Mouse (Mus musculus) kidney, adult 2 months (tissue): ENCODE measurements around the gene Il11. TPM values are rescaled to one million over a fixed set of nuclear protein-coding genes. Genes with fewer than 3 reads are reported as not detected.

Source experiments
- DNase-seq: peaks from one replicate; pipeline ENCODE4 v3.0.0; 2021
- H3K27ac ChIP-seq: fragments of 200-500 bp; 2 replicates; pipeline ENCODE4 v1.5.1; 2012; ENCODE audit warnings: low read depth, low read length, control low read depth, inconsistent platforms; ENCODE audit not compliant: insufficient read depth
- H3K27me3 ChIP-seq: fragments of 200-500 bp; replicated peaks from 2 replicates; pipeline ENCODE4 v1.6.1; 2012; ENCODE audit warnings: mild to moderate bottlenecking, moderate library complexity, low read length, inconsistent platforms; ENCODE audit not compliant: control insufficient read depth, insufficient read depth
- H3K36me3 ChIP-seq: fragments of 200-500 bp; 2 replicates; pipeline ENCODE4 v1.6.1; 2012; ENCODE audit warnings: mild to moderate bottlenecking, moderate library complexity, low read length, inconsistent platforms; ENCODE audit not compliant: control insufficient read depth, insufficient read depth
- H3K4me1 ChIP-seq: fragments of 200-500 bp; 2 replicates; pipeline ENCODE4 v1.6.1; 2011; ENCODE audit warnings: low read length; ENCODE audit not compliant: control insufficient read depth, insufficient read depth
- H3K4me3 ChIP-seq: fragments of 200-500 bp; 2 replicates; pipeline ENCODE4 v1.5.1; 2011; ENCODE audit warnings: mild to moderate bottlenecking, low read depth, low read length, control low read depth; ENCODE audit not compliant: insufficient read depth
- CTCF ChIP-seq: fragments of 200-500 bp; conservative IDR thresholded peaks from 2 replicates; pipeline ENCODE4 v1.5.1; 2011; ENCODE audit warnings: low read depth, mild to moderate bottlenecking, control low read depth, low read length, moderate library complexity, mixed read lengths; ENCODE audit not compliant: insufficient read depth, insufficient read length
- POLR2A ChIP-seq: fragments of 200-500 bp; IDR thresholded peaks from one replicate; pipeline ENCODE4 v1.6.1; 2011; ENCODE audit warnings: low read depth, low read length, control low read depth
- WGBS: fragments of 180-500 bp; shearing (Covaris S2); methylation state at CpG from one replicate; pipeline ENCODE4 v1.1.7; 2018; 5-methylcytosine and 5-hydroxymethylcytosine counted together
- polyA plus RNA-seq: library from polyadenylated mRNA; depleted of rRNA; stranded (reverse); fragments of >200 nt; gene quantifications from 2 replicates; pipeline ENCODE4 v1.2.3, GENCODE M21; 2012

Gene Il11
- polyA plus RNA-seq, 1 experiment: 0.13 TPM

- Histone ChIP-seq H3K36me3 (no peaks in the 10 kb centered on the region; the same call in 1 of the 2 replicates), H3K4me3 (no peak overlapping the region), H3K4me1 (peaks cover 5% of the 10 kb centered on the region; the same call in 1 of the 2 replicates), H3K27ac (no peak overlapping the region), H3K27me3 (no peaks in the 10 kb centered on the region)
- DNase-seq: no peak
- TF ChIP-seq POLR2A: no peak
- no peak for TF ChIP-seq CTCF
- WGBS: 79% methylated on average over 9 of the region's 9 CpGs
Observed at GRCm38 (mm10) chr7:4747156-4747899, 35.3 kb downstream of the Il11 start.

- DNase-seq: no peak
- no peak for TF ChIP-seq POLR2A
- TF ChIP-seq CTCF: no peak
- 90% methylated on average over 22 of the region's 22 CpGs for WGBS
- H3K27me3 ChIP-seq: no peaks in the 10 kb centered on the region
- no peak overlapping the region for H3K27ac ChIP-seq
- no peaks in the 10 kb centered on the region; the same call in 1 of the 2 replicates for H3K36me3 ChIP-seq
- H3K4me3 ChIP-seq: no peak overlapping the region
- peaks cover under 1% of the 10 kb centered on the region; the same call in 1 of the 2 replicates for H3K4me1 ChIP-seq
Observed at GRCm38 (mm10) chr7:4746326-4746980, 36.2 kb downstream of the Il11 start.

DNA sequence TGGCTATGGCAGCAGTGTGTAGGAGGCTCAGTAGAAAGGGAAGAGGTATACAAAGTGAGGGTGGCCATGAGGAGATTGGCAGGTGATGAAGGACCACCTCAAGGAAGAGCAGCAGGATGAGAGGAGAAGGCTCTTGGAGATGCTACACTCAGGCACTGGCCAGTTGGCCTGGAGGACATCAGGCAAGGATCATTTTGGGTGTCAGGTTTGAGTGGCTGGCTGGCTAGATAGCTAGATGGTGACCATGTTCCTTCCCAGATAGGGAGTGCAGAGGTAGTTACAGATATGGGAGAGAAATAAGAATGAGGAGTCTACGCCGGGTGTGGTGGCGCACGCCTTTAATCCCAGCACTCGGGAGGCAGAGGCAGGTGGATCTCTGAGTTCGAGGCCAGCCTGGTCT, 37.8 kb downstream of the Il11 start:
- DNase-seq: no peak
- Histone ChIP-seq H3K27me3 (no peaks in the 10 kb centered on the region), H3K4me3 (no peak overlapping the region), H3K27ac (no peak overlapping the region), H3K4me1 (peaks cover 3% of the 10 kb centered on the region; the same call in 1 of the 2 replicates), H3K36me3 (no peaks in the 10 kb centered on the region; the same call in 1 of the 2 replicates)
- TF ChIP-seq POLR2A (no peak), CTCF (no peak)
- 96% methylated on average over 6 of the region's 6 CpGs for WGBS

- no peak for DNase-seq
- no peak for TF ChIP-seq CTCF
- no peak for TF ChIP-seq POLR2A
- Histone ChIP-seq H3K27ac (no peak overlapping the region), H3K36me3 (no peaks in the 10 kb centered on the region; the same call in 1 of the 2 replicates), H3K4me3 (no peak overlapping the region), H3K4me1 (peaks cover 3% of the 10 kb centered on the region; the same call in 1 of the 2 replicates), H3K27me3 (no peaks in the 10 kb centered on the region)
- WGBS: 48% methylated on average over 2 of the region's 2 CpGs
Observed at GRCm38 (mm10) chr7:4743354-4743753, 39.3 kb downstream of the Il11 start.

DNA sequence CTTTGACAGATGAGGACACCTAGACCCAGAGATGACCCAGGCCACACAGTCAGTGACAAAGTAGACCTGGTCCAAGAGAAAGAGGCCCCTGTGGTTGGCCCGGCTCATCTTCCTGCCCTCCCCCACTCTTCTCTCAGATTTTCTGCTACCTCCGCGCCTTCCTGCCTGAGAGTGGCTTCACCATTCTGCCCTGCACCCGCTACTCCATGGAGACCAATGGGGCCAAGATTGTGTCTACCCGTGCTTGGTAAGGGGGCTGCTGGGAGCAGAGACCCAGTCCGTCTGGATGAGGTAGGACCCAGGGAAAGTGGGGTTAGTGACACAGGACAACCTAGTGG, 40.2 kb downstream of the Il11 start:
- H3K4me1 ChIP-seq: peaks cover 3% of the 10 kb centered on the region; the same call in 1 of the 2 replicates
- no peak for DNase-seq
- no peaks in the 10 kb centered on the region for H3K27me3 ChIP-seq
- WGBS: 89% methylated on average over 6 of the region's 6 CpGs
- H3K4me3 ChIP-seq: no peak overlapping the region
- no peaks in the 10 kb centered on the region; the same call in 1 of the 2 replicates for H3K36me3 ChIP-seq
- H3K27ac ChIP-seq: no peak overlapping the region
- TF ChIP-seq CTCF (no peak), POLR2A (no peak)

GRCm38 (mm10) chr7:4741672-4742481, 40.8 kb downstream of the Il11 start:
- no peaks in the 10 kb centered on the region for H3K27me3 ChIP-seq
- no peak overlapping the region; the same call in none of the 2 replicates for H3K4me3 ChIP-seq
- H3K27ac ChIP-seq: peak overlapping the region; percentile 90
- TF ChIP-seq POLR2A (no peak), CTCF (no peak)
- 79% methylated on average over 21 of the region's 21 CpGs for WGBS
- peaks cover 3% of the 10 kb centered on the region; the same call in 1 of the 2 replicates for H3K4me1 ChIP-seq
- H3K36me3 ChIP-seq: no peaks in the 10 kb centered on the region; the same call in 1 of the 2 replicates
- DNase-seq: no peak

GRCm38 (mm10) chr7:4741151-4741550, 41.5 kb downstream of the Il11 start:
- H3K4me3 ChIP-seq: peak overlapping the region; percentile 90
- H3K36me3 ChIP-seq: no peaks in the 10 kb centered on the region; the same call in 1 of the 2 replicates
- 4% methylated on average over 4 of the region's 4 CpGs for WGBS
- H3K27me3 ChIP-seq: no peaks in the 10 kb centered on the region
- peaks cover 8% of the 10 kb centered on the region; the same call in 1 of the 2 replicates for H3K4me1 ChIP-seq
- DNase-seq: peak; percentile 89
- H3K27ac ChIP-seq: peak overlapping the region; percentile 95
- peak; percentile 28 for TF ChIP-seq POLR2A
- no peak for TF ChIP-seq CTCF
